Mouse (Mus musculus): ENCODE data around the gene Sec11a. TPM values are rescaled to one million over a fixed set of nuclear protein-coding genes. Genes with fewer than 3 reads are reported as not detected.
"Not testable (repeated sequence)": the region's sequence is repeated elsewhere in the genome, so short reads cannot be mapped to it uniquely, and the experiment has no call there.

Gene Sec11a
- total RNA-seq (2022), result 10 to 100 TPM; 35.3 to 41.0 (median 39.2) TPM

DNA sequence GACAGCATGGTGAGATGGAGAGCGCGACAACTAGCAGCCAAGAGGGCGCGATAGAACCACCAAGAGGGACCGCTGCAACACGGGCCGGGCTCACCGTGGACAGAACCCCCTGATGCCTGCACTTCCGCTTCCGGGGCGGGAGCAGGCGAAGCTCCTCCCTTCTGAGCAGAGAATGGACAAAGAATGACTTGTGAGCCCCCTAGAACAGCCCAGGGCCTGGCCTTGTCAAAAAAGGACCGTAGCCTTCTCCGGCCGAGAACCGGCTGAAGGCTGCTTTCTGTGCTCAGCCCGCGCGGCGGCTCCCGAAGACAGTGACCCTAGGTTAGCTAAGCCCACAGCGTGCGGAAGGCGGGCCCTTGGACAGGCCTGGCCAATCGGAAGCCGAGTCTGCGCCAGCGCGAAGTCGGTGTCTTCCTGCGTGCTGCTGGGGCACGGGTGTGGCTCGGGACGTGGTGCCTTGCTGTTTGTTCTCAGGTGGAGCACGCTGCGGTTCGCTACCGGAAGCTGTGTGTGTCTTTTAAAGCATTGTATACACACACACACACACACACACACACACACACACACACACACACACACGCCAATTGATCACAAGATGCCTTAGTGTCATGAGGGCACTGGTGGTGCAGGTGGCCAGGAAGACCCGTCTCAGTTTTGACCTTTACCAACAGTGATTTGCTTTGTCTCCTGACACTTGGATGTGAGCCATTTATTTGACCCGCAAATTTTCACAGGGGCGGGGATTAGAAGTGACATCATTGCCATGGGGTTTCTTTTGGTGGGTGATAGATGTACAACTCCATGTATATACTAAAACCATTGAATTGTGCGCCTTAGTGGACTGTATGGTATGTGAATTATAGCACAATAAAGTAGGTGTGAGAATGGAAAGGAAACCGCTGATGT is at the start of gene Sec11a:
Gene Sec11a, minus strand, starts transcription at position 336 of the 906 bp plus-strand sequence.
- DNase-seq (ENCODE audit: low spot score), result peak; percentile 92

DNA sequence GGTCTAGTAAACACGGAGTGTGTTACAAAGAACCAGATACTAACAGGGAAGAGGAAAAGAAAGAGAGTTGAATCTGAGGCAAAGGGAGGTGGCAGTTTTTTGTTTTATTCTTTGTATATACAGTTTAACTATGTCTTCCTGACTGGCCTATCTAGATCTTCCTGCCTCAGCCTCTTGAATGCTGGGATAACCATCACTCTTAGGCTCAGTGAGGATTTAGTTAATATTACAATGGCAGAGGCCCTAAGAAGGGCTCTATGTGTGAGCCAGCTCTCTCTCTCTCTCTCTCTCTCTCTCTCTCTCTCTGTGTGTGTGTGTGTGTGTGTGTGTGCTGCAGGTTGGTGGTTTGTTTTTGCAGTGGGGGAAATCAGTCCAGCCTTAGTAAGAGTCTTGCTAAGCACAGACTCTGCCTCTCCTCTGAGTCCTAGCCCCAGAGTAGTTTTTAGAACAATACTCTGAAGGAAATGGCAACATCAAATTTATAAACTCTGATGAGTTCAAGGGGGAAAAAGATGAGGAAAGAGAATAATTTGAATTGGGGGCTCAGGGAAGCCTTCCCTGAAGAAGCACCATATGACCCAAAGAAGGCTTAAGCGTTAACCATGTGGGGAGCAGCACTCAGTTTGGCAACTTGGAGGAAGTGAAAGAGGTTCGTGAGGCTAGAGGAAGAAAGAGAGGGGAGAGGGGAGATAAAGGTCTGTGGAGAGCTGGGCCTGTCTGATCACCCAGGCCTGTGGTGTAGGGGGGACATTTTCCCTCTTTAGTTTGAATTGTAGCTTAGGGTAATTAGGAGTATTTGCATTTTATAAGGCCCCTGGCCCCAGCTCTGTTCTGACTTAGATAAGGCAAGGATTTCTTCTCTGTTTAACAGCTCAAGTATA is 47.9 kb upstream of the Sec11a start:
- no peak for DNase-seq (ENCODE audit: low spot score)

- DNase-seq (ENCODE audit: low spot score), result no peak
Observed at GRCm38 (mm10) chr7:80994663-80995005, 47.1 kb upstream of the Sec11a start.

DNA sequence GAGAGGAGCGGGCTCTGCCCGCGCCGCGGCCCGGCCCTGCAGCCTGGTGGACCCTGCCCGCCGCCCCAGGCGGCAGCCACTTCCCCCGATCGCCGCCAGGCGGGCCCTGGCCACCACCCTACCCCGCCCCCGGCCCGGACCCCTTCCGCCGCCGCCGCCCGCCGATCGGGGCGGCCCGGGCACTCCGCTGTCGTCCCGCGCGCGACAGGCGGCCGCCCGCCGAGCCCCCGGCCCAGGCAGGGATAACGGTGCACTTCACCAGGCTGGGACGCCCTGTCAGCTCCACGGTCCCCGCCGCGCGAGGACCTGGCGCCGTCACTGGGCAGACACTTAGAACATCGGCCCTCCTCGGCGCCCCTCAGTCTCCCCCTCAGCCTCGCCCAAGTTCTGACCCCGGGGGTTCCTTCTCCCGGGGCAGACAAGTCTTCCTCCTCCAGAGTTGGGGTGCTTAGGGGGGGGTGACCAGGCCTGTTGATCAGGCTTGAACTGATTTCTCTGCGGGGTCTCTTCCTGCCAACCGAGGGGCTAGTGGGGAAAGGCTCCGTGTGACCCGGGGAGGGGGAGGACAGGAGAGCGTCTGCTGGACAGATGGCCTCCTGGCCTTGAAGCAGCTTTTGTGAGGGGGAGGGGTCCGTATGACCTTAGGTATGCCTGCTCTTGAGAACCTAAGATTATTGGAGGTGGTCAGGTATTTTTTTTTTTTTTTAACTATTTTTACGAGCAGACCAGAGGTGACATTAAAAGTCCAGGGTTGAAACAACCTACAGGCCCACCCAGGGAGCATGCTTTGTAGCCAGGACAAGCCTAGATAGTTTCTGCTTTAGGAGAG is 46.5 kb upstream of the Sec11a start:
- DNase-seq (ENCODE audit: low spot score), result no peak

GRCm38 (mm10) chr7:80992980-80993833 is 45.6 kb upstream of the Sec11a start, which contains the start of gene Zfp592:
Zfp592 (plus strand) TSS chr7:80993681.
- DNase-seq (ENCODE audit: low spot score), result peak; percentile 79

DNA sequence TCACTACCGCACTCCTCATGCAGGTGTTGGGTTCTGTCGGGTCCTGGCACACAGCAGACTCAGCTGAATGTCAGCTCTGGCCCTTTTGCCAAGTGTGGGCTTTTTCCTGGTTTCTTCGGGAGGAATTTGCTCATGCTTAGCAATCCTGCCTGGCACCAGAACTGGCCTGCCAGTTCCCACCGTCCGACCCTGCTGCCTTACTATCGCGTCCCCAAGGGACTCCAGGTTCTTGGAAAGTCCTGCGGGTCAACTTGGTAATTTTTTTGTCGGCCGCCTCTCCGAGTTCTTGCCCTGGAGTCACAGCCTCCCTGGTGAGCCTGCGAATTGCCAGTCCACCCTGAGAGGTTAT is 45.0 kb upstream of the Sec11a start:
- peak; percentile 23 for DNase-seq (ENCODE audit: low spot score)

DNA sequence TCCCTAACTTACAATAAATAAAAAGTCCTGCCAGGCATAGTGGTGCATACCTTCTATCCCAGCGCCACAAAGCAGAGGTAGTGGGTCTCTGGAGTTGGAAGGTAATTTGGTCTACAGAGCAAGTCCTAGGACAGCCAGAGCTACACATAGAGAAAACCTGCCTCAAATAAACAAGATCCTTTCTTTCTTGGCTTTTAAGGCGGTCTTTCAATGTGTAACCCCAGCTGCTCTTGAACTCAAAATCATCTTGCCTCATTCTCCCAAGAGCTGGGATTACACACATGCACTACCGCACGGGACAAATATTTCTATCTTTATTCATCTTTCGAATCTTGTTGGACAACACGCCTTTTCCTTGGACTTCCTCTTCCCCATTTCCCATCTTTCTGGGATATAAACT is 44.5 kb upstream of the Sec11a start:
- DNase-seq (ENCODE audit: low spot score), result no peak

DNA sequence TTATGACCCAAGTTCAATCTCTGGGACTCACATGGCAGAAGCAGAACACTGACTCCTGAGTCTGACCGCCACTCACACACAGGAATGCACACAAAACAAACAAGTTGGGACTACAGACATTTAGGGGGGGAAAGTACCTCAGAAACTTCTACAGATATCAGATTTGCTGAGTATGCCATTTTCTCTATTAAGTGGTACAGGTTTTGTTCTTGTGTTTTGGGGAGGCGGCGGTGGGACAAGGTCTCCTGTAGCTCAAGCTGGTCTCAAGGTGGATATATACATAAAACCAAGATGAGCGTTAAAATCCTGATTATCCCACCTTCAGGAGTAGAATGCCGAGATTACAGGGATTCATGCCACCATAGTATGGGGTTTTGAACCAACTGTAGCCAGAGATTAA is 44.0 kb upstream of the Sec11a start:
- no peak for DNase-seq (ENCODE audit: low spot score)

GRCm38 (mm10) chr7:80990276-80990675 is 42.7 kb upstream of the Sec11a start:
- no peak for DNase-seq (ENCODE audit: low spot score)

- no peak for DNase-seq (ENCODE audit: low spot score)
Observed at GRCm38 (mm10) chr7:80987805-80988625, 40.4 kb upstream of the Sec11a start.

DNA sequence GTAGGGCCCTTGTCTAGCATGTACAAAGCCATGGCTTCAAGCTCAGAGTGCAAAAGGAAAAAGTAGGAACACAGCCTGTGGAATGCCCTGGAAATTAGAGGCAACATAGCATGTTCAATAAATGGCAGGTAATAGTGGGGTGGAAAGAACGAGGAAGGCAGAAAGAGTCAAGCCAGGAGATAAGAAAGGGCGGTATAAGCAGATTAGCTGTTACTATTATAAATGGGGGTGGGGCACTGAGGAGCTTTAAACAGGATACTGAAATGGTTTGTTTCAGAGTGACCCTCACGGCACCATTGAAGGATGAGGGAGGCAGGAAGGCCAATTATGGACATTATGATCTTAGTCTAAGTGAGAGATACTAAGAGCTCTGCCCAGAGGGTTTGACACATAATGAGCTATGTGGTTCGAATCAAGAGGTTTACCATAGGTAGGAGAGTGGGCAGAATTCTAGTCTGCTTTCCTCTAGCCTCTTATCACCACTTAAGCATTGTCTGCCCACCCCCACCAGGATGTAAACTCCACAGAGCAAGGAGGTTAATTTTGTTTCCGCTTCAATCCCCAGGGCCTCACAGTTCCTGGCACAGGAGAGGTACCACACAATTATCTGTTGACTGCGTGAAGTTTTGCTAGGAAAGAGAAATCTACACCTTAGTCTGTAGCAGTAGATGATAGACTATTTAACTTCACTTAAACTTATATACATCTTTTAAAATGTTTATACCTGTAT is 39.0 kb upstream of the Sec11a start:
- DNase-seq (ENCODE audit: low spot score), result no peak

DNA sequence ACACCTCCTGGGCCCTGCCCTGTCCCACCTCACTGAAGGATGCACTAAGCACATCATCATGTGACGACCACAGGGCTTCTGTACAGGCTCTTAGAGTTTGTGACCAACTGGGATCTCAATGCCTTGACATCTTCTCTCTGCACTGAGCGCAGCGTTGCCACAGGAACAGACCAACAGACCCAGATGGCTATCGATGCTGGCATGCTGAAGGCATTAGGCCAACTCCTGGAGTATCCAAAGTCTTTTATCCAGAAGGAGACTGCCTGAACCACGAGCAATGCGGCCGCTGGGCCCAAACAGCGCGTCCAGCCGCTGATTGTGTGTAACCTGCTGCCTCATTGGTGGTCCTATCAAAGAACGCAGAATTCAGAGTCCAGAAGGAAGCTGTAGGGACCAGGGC is 33.0 kb upstream of the Sec11a start:
- no peak for DNase-seq (ENCODE audit: low spot score)

GRCm38 (mm10) chr7:80973638-80974015 is 26.0 kb upstream of the Sec11a start:
- not testable (repeated sequence) for DNase-seq (ENCODE audit: low spot score)

DNA sequence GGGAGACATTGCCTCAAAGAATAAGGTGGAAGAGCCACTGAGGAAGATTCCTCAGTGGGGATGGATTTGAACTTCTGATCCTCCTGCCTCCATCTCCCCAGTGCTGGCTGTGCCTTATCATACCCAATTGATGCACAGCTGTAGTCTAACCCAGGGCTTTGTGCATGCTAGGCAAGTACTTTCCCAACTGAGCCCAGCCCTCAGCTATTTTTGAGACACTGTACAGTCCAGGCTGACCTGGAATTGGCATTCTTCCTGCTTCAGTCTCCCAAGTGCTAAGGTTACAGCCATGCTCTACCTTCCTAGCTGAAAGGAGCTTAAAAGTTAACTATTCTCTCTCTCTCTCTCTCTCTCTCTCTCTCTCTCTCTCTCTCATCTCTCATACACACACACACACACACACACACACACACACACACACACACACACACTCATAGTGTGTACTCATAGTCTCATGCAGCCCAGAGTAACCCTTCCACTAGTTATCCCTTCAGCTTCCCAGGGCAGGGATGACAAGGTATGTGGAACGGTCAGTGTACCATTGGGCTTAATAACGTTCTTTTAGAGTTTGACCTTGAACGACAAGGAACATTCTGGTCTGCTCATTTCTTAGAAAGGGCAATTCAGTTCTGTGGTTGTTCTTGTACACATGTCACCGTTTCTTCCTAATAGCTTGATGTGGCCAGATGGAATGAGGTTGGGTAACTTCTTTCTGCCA is 25.5 kb upstream of the Sec11a start:
- DNase-seq (ENCODE audit: low spot score), result not testable (repeated sequence)

DNA sequence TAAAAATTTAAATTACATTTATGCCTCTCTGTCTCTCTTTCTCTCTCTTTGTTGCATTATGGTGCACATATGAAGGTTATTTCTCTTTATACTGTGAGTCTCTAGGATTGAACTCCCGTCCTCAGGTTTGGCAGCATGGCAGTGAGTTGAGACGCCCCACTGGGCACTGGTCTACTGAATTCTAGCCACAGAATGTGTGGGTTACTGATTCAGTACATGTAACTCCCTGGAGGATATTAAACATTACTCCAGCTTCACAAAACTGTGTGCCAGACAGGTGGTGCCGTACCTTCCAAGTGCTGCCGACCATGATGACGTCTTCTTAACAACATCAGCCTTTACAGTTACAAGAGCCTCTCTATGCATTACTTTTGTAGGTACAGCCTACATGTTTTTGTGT is 24.5 kb upstream of the Sec11a start:
- DNase-seq (ENCODE audit: low spot score), result no peak

- no peak for DNase-seq (ENCODE audit: low spot score)
Observed at GRCm38 (mm10) chr7:80971419-80971818, 23.8 kb upstream of the Sec11a start.

- DNase-seq (ENCODE audit: low spot score), result no peak
Observed at GRCm38 (mm10) chr7:80970913-80971312, 23.3 kb upstream of the Sec11a start.

DNA sequence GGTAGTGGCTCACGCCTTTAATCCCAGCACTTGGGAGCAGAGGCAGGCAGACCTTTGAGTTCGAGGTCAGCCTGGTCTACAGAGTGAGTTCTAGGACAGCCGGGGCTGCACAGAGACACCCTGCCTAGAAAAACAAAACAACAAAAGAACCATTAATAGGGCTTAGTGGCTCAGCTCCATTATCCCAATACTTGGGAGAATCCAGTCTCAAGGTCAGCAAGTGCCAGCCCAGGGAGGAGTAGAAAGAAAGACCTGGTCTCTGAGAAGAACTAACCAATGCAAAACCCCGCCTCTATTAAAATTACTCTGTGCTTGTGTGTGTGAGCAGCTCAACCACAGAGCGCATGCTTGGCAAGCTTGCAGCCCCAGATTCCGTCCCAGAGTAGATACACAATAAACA is 15.2 kb upstream of the Sec11a start:
- no peak for DNase-seq (ENCODE audit: low spot score)

- no peak for DNase-seq (ENCODE audit: low spot score)
Observed at GRCm38 (mm10) chr7:80959003-80959402, 11.4 kb upstream of the Sec11a start.

Data from heart, adult 8-10 months (tissue).